Mouse (Mus musculus) kidney, embryonic 16.5 days (tissue): ENCODE data around the gene Kng1. TPM values are rescaled to one million over a fixed set of nuclear protein-coding genes. Genes with fewer than 3 reads are reported as not detected.
"Not testable (repeated sequence)": the region's sequence is repeated elsewhere in the genome, so short reads cannot be mapped to it uniquely, and the experiment has no call there.

Source experiments
- ATAC-seq: fragments of 200-750 bp; cut with Nextera tagmentation; 2 replicates; pipeline ENCODE4 v1.8.0; 2017; ENCODE audit warnings: moderate TSS enrichment; ENCODE audit not compliant: low FRiP score, low TSS enrichment
- H3K27ac ChIP-seq: fragments of 300-500 bp; sonication (generic); 2 replicates; pipeline ENCODE4 v1.5.1; 2014; ENCODE audit warnings: low read length
- H3K27me3 ChIP-seq: fragments of 300-500 bp; sonication (generic); 2 replicates; pipeline ENCODE4 v1.6.1; 2014; ENCODE audit warnings: low read length, control low read depth, mixed read lengths; ENCODE audit not compliant: insufficient read depth
- H3K36me3 ChIP-seq: fragments of 300-500 bp; sonication (generic); 2 replicates; pipeline ENCODE4 v1.6.1; 2014; ENCODE audit warnings: low read length, control low read depth, mixed read lengths; ENCODE audit not compliant: insufficient read depth
- H3K4me1 ChIP-seq: fragments of 300-500 bp; sonication (generic); 2 replicates; pipeline ENCODE4 v1.6.1; 2014; ENCODE audit warnings: low read length, control low read depth, mixed read lengths; ENCODE audit not compliant: insufficient read depth
- H3K4me2 ChIP-seq: fragments of 300-500 bp; sonication (generic); replicated peaks from 2 replicates; pipeline ENCODE4 v1.6.1; 2014; ENCODE audit warnings: low read depth, low read length
- H3K4me3 ChIP-seq: fragments of 300-500 bp; sonication (generic); 2 replicates; pipeline ENCODE4 v1.5.1; 2014; ENCODE audit warnings: mild to moderate bottlenecking, low read length
- H3K9ac ChIP-seq: fragments of 300-500 bp; sonication (generic); replicated peaks from 2 replicates; pipeline ENCODE4 v1.6.1; 2014; ENCODE audit warnings: low read length
- H3K9me3 ChIP-seq: fragments of 300-500 bp; sonication (generic); 2 replicates; pipeline ENCODE4 v1.6.1; 2016; ENCODE audit warnings: low read length, control low read depth
- WGBS: fragments of 180-500 bp; shearing (Covaris S2); extraction: QIAGEN DNeasy Blood & Tissue Kit; methylation state at CpG from one replicate; pipeline ENCODE4 v1.1.7; 2014; 5-methylcytosine and 5-hydroxymethylcytosine counted together
- polyA plus RNA-seq: library from polyadenylated mRNA; unstranded; fragments of >200 nt; fragmentation: Nextera tagmentation; extraction: Ambion mirVana; gene quantifications from 2 replicates; pipeline ENCODE4 v1.2.1, GENCODE M21; 2015

The Kng1 gene
- polyA plus RNA-seq, 1 experiment from 2014 or later = 3.6 TPM

- no peak overlapping the region for H3K9ac ChIP-seq
- 81% methylated on average over 4 of the region's 4 CpGs for WGBS
- peak overlapping the region; percentile 31 for H3K27ac ChIP-seq
- no peak overlapping the region for H3K4me2 ChIP-seq
- H3K4me3 ChIP-seq = no peak overlapping the region
- no peaks in the 10 kb centered on the region for H3K4me1 ChIP-seq
- no peaks in the 10 kb centered on the region for H3K36me3 ChIP-seq
- no peaks in the 10 kb centered on the region for H3K27me3 ChIP-seq
- peak; percentile 91 for ATAC-seq
- peaks cover 3% of the 10 kb centered on the region; the same call in 1 of the 2 replicates for H3K9me3 ChIP-seq
These were observed 24.0 kb upstream of the Kng1 start for GRCm38 (mm10) chr16:23033673-23034072.

- no peak for ATAC-seq
- H3K27ac ChIP-seq = no peak overlapping the region
- H3K4me2 ChIP-seq = no peak overlapping the region
- no peaks in the 10 kb centered on the region for H3K9me3 ChIP-seq
- no peaks in the 10 kb centered on the region for H3K27me3 ChIP-seq
- no peaks in the 10 kb centered on the region for H3K4me1 ChIP-seq
- no peaks in the 10 kb centered on the region for H3K36me3 ChIP-seq
- WGBS = 71% methylated on average over 7 of the region's 7 CpGs
- no peak overlapping the region for H3K9ac ChIP-seq
- no peak overlapping the region for H3K4me3 ChIP-seq
These were observed 19.9 kb upstream of the Kng1 start for GRCm38 (mm10) chr16:23037744-23038143.

- ATAC-seq = no peak; the same call in 1 of the 2 replicates
- no peak overlapping the region for H3K4me3 ChIP-seq
- H3K27me3 ChIP-seq = no peaks in the 10 kb centered on the region
- H3K4me1 ChIP-seq = no peaks in the 10 kb centered on the region
- H3K9me3 ChIP-seq = no peaks in the 10 kb centered on the region
- no peak overlapping the region for H3K27ac ChIP-seq
- WGBS = 89% methylated on average over 4 of the region's 4 CpGs
- no peak overlapping the region for H3K4me2 ChIP-seq
- H3K9ac ChIP-seq = no peak overlapping the region
- no peaks in the 10 kb centered on the region for H3K36me3 ChIP-seq
These were observed 18.4 kb upstream of the Kng1 start for GRCm38 (mm10) chr16:23039281-23039680.

GRCm38 (mm10) chr16:23040876-23041275 lies 16.8 kb upstream of the Kng1 start:
- peak; percentile 49 for ATAC-seq
- Histone ChIP-seq H3K4me2 (no peak overlapping the region), H3K27ac (no peak overlapping the region), H3K4me3 (no peak overlapping the region), H3K36me3 (no peaks in the 10 kb centered on the region), H3K4me1 (no peaks in the 10 kb centered on the region), H3K9me3 (no peaks in the 10 kb centered on the region), H3K27me3 (no peaks in the 10 kb centered on the region), H3K9ac (no peak overlapping the region)
- WGBS = 18% methylated on average over 4 of the region's 4 CpGs

GRCm38 (mm10) chr16:23046319-23046718 lies 11.3 kb upstream of the Kng1 start:
- 59% methylated on average over 5 of the region's 5 CpGs for WGBS
- Histone ChIP-seq H3K4me1 (no peaks in the 10 kb centered on the region), H3K27ac (no peak overlapping the region), H3K4me2 (no peak overlapping the region), H3K27me3 (no peaks in the 10 kb centered on the region), H3K9ac (no peak overlapping the region), H3K36me3 (no peaks in the 10 kb centered on the region), H3K4me3 (no peak overlapping the region), H3K9me3 (no peaks in the 10 kb centered on the region)
- no peak for ATAC-seq

- H3K4me2 ChIP-seq, H3K27me3 ChIP-seq, H3K9me3 ChIP-seq, H3K4me3 ChIP-seq, ATAC-seq, H3K36me3 ChIP-seq, H3K9ac ChIP-seq, H3K27ac ChIP-seq, H3K4me1 ChIP-seq: not testable (repeated sequence)
- WGBS = 49% methylated on average over 4 of the region's 4 CpGs
These were observed 2.0 kb downstream of the Kng1 start for GRCm38 (mm10) chr16:23059630-23060029.

GRCm38 (mm10) chr16:23060781-23061325 lies 3.2 kb downstream of the Kng1 start:
- not testable (repeated sequence) for H3K36me3 ChIP-seq, H3K4me2 ChIP-seq, H3K4me3 ChIP-seq, H3K9ac ChIP-seq, H3K9me3 ChIP-seq, H3K27me3 ChIP-seq, H3K4me1 ChIP-seq
- WGBS = 55% methylated on average over 5 of the region's 5 CpGs
- peak; percentile 85 for ATAC-seq
- 0 out of 2 replicates have a peak overlapping the region, but pooled peaks have one; percentile 45 for H3K27ac ChIP-seq

- not testable (repeated sequence) for H3K27ac ChIP-seq, H3K4me2 ChIP-seq, H3K4me1 ChIP-seq, ATAC-seq, H3K9ac ChIP-seq, H3K36me3 ChIP-seq, H3K9me3 ChIP-seq, H3K27me3 ChIP-seq, H3K4me3 ChIP-seq
- 91% methylated on average over 6 of the region's 6 CpGs for WGBS
These were observed 19.9 kb downstream of the Kng1 start for GRCm38 (mm10) chr16:23077516-23077915.

- not testable (repeated sequence) for H3K36me3 ChIP-seq, H3K4me2 ChIP-seq, H3K4me3 ChIP-seq, H3K9ac ChIP-seq, H3K27me3 ChIP-seq, H3K9me3 ChIP-seq, H3K27ac ChIP-seq, H3K4me1 ChIP-seq, ATAC-seq
- 65% methylated on average over 8 of the region's 8 CpGs for WGBS
These were observed 29.5 kb downstream of the Kng1 start for GRCm38 (mm10) chr16:23087159-23087558.

GRCm38 (mm10) chr16:23087712-23088111 lies 30.0 kb downstream of the Kng1 start:
- not testable (repeated sequence) for H3K27me3 ChIP-seq, H3K36me3 ChIP-seq, H3K4me1 ChIP-seq, H3K9me3 ChIP-seq, H3K27ac ChIP-seq, H3K4me2 ChIP-seq, H3K9ac ChIP-seq, H3K4me3 ChIP-seq, ATAC-seq
- WGBS = 47% methylated on average over 4 of the region's 4 CpGs
